Mouse (Mus musculus): ENCODE measurements around the gene Atp8a2.

Atp8a2 gene

DNA sequence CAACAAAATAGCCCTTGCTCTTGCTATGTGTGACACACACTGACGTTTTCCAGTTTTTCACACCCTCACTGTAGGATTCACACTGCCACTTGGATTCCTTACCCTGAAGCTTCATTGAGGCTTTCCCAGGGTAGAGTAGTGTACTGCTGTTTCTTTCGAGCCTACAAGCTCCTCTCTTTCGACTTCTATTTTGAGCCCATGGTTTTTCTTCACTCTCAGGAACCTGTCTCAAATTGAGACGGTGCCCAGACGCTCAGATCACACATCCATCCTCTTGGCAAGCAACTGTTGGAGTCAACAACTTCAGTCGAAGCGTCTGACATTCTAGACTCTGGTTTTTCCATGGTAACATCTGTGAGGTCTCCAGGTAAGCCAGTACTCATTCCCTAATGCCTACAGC lies at the start of gene Atp8a2:
Gene Atp8a2 (minus strand): TSS at position 296 of the 400 bp plus-strand sequence.
- DNase-seq (ENCODE audit: low spot score) = no peak

- no peak for DNase-seq (ENCODE audit: low spot score)
These were observed 41.6 kb upstream of the Atp8a2 start for GRCm38 (mm10) chr14:60238551-60238950.

- DNase-seq (ENCODE audit: low spot score) = peak; percentile 56
These were observed 22.9 kb upstream of the Atp8a2 start for GRCm38 (mm10) chr14:60219886-60220285.

- DNase-seq (ENCODE audit: low spot score) = no peak
These were observed 20.6 kb upstream of the Atp8a2 start for GRCm38 (mm10) chr14:60217616-60218015.

GRCm38 (mm10) chr14:60216125-60216524 lies 19.1 kb upstream of the Atp8a2 start:
- no peak for DNase-seq (ENCODE audit: low spot score)

GRCm38 (mm10) chr14:60215000-60215399 lies 18.0 kb upstream of the Atp8a2 start:
- DNase-seq (ENCODE audit: low spot score) = no peak

DNA sequence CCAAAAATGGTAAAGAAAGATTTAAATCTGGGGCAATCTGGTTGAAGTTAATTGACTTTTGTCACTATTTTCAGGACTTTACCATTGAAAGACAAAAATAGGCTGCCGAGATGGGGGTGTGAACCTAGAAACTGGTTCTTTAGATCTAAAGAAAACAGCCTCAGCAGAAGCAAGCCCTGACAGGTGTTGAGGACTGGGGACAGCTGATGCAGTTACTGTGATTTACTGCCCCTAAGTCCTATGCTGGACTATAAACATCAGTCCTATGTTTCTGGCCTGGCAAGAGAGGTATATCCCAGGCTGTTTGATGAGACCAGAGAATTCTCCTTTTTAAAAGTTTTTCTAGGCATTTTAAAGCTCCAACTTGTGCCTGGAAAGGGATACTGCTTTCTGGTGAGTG lies 17.1 kb upstream of the Atp8a2 start:
- DNase-seq (ENCODE audit: low spot score) = no peak

DNA sequence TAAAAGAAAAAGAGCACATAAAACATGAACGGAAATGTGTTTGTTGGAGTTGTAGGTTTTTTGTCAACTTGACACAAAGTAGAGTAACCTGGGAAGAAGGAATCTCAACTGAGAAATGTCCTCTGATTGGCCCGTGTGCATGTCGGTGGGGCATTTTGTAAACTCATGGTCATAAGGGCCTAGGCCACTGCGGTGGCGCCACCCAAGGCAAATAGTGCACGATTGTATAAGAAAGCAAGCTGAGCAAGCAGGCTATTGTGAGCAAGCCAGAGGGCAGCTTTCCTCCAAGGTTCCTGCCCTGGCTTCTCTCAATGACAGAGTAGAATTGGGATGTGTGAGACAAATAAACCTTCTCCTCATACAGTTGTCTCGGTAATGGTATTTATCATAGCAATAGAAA lies 12.2 kb upstream of the Atp8a2 start:
- no peak for DNase-seq (ENCODE audit: low spot score)

- no peak for DNase-seq (ENCODE audit: low spot score)
These were observed 8.0 kb upstream of the Atp8a2 start for GRCm38 (mm10) chr14:60204993-60205392.

DNA sequence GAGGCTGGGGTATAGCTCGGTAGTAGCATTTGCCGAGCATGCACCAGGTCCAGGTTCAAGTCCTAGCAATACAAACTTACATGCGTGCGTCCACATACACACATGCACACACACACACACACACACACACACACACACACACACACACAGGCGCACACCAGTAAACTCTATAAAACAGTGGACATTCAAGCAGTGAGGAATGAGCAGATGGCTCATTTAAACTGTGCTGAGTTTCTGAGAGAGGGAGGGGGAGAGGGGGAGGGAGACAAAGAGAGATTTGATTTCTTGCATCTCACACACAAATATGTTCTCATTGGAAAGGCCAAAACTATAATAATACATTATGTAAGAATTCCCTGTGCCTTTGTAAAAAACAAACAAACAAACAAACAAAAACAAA lies 980 bp downstream of the Atp8a2 start:
- DNase-seq (ENCODE audit: low spot score) = no peak

- no peak for DNase-seq (ENCODE audit: low spot score)
These were observed 2.4 kb downstream of the Atp8a2 start for GRCm38 (mm10) chr14:60194606-60195005.

GRCm38 (mm10) chr14:60189771-60190170 lies 7.2 kb downstream of the Atp8a2 start:
- no peak for DNase-seq (ENCODE audit: low spot score)

DNA sequence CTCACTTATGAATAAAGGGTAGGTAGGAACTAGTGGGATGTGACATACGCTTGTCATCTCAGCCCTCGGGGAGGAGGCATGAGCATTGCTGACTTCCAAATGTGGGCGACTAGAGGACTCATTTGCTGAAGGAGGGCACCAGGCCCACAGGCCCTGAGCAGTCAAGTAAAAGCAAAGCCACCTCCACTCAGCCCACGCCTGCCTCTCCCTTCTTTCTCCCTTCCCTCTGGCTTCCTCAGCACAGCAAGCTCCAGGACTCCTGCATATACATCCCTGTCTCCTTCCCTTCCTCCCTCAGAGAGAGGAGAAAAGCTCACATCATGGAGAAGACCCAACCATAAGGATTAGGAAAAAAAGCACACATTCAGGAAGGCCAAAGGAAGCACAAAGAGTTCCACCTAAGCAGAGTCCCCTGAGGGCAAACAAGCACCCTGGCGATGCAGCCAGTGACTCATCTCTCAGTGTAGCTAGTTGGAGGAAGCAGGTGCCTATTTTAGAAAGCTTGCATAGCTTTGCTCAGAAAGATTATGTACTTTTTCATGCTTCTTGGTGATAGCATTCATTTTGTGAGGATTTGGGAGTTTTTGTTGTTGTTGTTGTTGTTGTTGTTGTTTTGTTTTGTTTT lies 8.7 kb downstream of the Atp8a2 start:
- no peak for DNase-seq (ENCODE audit: low spot score)

DNA sequence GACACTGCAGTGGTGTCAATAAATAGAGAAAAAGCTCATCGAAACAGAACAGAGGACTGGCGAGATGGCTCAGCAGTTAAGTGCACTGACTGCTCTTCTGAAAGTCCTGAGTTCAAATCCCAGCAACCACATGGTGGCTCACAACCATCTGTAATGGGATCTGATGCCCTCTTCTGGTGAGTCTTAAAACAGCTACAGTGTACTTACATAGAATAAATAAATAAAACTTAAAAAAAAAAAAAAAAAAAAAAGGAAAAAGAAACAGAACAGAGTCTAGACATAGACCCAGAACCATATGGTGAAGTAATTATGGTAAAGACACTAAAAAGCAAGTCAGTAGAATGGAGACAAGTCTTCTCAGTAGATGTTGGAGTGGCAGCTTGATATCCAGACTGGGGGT lies 15.7 kb downstream of the Atp8a2 start:
- no peak for DNase-seq (ENCODE audit: low spot score)

DNA sequence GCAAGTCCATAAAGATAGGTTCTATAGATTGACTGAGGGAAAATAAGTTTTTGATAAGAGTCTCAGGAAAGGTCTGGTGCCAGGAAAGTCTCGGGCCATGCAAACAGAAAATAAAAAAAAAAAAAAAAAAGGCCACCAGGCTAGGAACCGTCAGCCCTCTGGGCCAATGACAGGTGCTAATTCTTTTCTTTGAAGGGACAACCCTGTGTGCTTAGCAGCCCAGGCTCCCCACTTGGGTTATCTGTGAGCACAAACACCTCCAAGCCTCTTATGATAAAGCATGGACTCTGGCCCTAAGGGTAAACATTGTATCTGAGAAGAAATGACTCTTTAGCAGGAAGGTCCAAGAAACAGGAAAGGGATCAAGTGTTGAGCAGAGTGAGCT lies 18.4 kb downstream of the Atp8a2 start:
- DNase-seq (ENCODE audit: low spot score) = no peak

GRCm38 (mm10) chr14:60177614-60178570 lies 19.1 kb downstream of the Atp8a2 start:
- DNase-seq (ENCODE audit: low spot score) = no peak

- peak; percentile 54 for DNase-seq (ENCODE audit: low spot score)
These were observed 19.9 kb downstream of the Atp8a2 start for GRCm38 (mm10) chr14:60176891-60177613.

- no peak for DNase-seq (ENCODE audit: low spot score)
These were observed 20.5 kb downstream of the Atp8a2 start for GRCm38 (mm10) chr14:60176469-60176890.

DNA sequence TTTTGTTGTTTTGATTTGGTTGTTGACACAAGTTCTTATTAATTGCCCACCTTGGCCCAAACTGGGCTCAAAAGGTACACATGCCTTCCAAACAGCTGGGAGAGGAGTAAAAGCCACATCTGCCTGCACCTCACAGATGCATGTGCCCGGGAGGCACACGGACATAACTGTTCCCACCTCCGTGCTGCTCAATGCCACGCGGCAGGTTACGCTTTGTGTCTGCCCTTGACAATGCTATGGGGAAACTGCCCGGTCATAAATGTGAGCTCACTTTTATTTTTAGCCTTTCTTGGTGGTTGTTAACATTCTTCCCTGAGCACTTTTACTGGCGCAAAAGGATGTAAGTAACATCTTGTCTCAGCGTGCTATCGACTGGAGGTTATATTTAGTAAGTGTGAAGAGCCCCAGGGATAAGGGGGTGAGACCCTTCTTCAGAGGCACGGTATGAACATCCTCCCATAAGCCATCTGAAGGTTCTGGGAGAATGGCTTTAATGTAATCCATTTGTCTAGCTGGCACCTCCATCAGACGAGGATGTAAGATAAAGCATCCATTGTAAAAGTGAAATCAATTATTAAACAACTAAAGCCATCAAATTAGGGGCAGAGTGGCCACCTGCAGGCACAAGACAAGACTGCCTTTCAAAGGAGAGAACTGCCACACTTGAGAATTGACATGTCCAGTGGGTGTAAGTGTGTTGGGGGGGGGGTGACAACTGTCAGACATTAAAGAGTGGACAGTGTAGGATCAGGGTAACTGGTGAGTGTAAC lies 24.5 kb downstream of the Atp8a2 start:
- no peak for DNase-seq (ENCODE audit: low spot score)

DNA sequence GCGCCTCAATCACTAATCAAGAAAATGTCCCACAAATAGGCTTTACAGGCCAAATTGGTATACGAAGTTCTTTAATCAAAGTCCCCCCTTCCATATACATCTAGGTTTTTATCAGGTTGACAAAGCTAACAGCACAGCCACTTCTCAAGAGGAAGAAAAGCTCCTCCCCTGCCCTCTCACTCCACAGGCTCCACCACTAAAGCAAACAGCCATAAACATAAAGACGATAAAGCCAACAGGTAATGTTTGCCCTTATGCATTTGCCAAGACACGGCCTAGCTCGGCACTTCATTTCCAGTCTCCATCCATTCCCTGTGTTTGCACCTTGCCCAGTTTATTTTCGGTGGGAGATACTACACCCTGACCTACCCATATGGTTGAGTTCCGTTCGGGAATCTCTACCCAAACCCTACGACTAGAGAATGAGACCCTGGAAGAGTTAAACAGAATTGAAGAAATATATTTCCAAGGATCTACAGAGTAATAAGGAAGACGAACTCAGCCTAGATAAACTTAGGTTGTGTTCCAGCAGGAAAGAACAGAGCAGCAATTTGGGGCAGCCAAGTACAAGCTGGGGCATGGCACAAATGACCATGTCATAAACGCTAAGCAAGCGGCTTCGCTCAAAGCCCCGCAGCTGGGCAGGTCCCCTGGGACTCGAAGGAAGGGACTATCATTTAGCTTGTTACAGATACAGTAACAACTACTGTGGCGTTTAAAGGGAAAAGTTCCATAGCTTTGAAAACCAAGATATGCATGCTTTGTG lies 26.0 kb downstream of the Atp8a2 start:
- DNase-seq (ENCODE audit: low spot score) = no peak

- no peak for DNase-seq (ENCODE audit: low spot score)
These were observed 33.6 kb downstream of the Atp8a2 start for GRCm38 (mm10) chr14:60163367-60163766.
